Mouse (Mus musculus) heart, adult 2 months (tissue): ENCODE results near the gene F3.

Experiments used
- CTCF ChIP-seq: fragments of 200-600 bp; IDR thresholded peaks from 2 replicates; pipeline ENCODE4 v1.8.1; 2022; ENCODE audit warnings: antibody characterized with exemption, mild to moderate bottlenecking, moderate library complexity
- EP300 ChIP-seq: fragments of 200-500 bp; IDR thresholded peaks from 2 replicates; pipeline ENCODE4 v1.6.1; 2011; ENCODE audit warnings: low read depth, low read length, control low read depth; ENCODE audit not compliant: insufficient read depth
- POLR2A ChIP-seq: fragments of 200-500 bp; IDR thresholded peaks from 2 replicates; pipeline ENCODE4 v1.6.1; 2011; ENCODE audit warnings: mild to moderate bottlenecking, low read depth, low read length, control low read depth; ENCODE audit not compliant: insufficient read depth

GRCm38 (mm10) chr3:121718679-121719078 lies 4.7 kb upstream of the F3 start:
- TF ChIP-seq POLR2A (no peak), CTCF (no peak), EP300 (no peak)
